Mouse (Mus musculus): Measurements from ENCODE around the gene Tbc1d20. TPM values are rescaled to one million over a fixed set of nuclear protein-coding genes. Genes with fewer than 3 reads are reported as not detected.
"Not testable (repeated sequence)": the region's sequence is repeated elsewhere in the genome, so short reads cannot be mapped to it uniquely, and the experiment has no call there.

Tbc1d20 gene
- polyA plus RNA-seq, 1 experiment from 2014 or later, result 28.8 TPM

GRCm38 (mm10) chr2:152357254-152357653 is 63.6 kb downstream of the Tbc1d20 start:
- Histone ChIP-seq H3K36me3 (ENCODE audit: control insufficient read depth, insufficient read depth, low read length) (no peaks in the 10 kb centered on the region), H3K9ac (replicated peaks; ENCODE audit: low read length) (no peak overlapping the region), H3K27me3 (ENCODE audit: control insufficient read depth, insufficient read depth, low read length) (no peaks in the 10 kb centered on the region), H3K9me3 (ENCODE audit: control insufficient read depth, low read length) (no peaks in the 10 kb centered on the region), H3K4me3 (replicated peaks; ENCODE audit: low read depth, low read length) (no peak overlapping the region), H3K4me2 (ENCODE audit: low read length) (no peak overlapping the region), H3K4me1 (ENCODE audit: control insufficient read depth, insufficient read depth, low read length) (no peaks in the 10 kb centered on the region), H3K27ac (replicated peaks; ENCODE audit: low read depth, low read length) (no peak overlapping the region)
- DNase-seq (no peak), ATAC-seq (ENCODE audit: low FRiP score, low TSS enrichment) (no peak)
- 85% methylated on average over 3 of the region's 3 CpGs for WGBS

GRCm38 (mm10) chr2:152358977-152359376 is 65.3 kb downstream of the Tbc1d20 start:
- 83% methylated on average over 5 of the region's 5 CpGs for WGBS
- not testable (repeated sequence) for H3K9ac ChIP-seq (replicated peaks; ENCODE audit: low read length); H3K27ac ChIP-seq (replicated peaks; ENCODE audit: low read depth, low read length); H3K4me1 ChIP-seq (ENCODE audit: control insufficient read depth, insufficient read depth, low read length); DNase-seq; H3K4me3 ChIP-seq (replicated peaks; ENCODE audit: low read depth, low read length); H3K27me3 ChIP-seq (ENCODE audit: control insufficient read depth, insufficient read depth, low read length); H3K9me3 ChIP-seq (ENCODE audit: control insufficient read depth, low read length); H3K4me2 ChIP-seq (ENCODE audit: low read length); H3K36me3 ChIP-seq (ENCODE audit: control insufficient read depth, insufficient read depth, low read length); ATAC-seq (ENCODE audit: low FRiP score, low TSS enrichment)

DNA sequence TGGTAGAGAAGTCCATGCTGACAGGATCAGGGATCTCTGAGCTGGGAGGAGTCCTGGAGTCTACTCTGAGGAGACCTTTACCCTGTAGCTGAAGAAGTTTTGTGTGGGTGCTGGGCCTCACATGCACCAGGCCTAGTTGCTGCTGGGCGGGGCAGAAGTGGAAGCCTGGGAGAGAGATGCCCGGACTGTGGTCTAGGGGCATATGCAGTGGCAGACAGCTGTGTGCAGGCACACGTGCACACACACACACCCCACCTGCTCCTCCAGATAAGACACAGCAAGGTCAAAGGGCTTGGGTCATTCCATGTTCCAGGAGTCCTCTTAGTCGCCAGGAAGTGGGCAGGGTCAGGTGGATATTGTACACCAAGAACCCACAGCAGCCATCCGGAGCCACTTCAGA is 66.0 kb downstream of the Tbc1d20 start:
- no peaks in the 10 kb centered on the region for H3K36me3 ChIP-seq (ENCODE audit: control insufficient read depth, insufficient read depth, low read length)
- H3K27ac ChIP-seq (replicated peaks; ENCODE audit: low read depth, low read length), result no peak overlapping the region
- DNase-seq, result no peak
- H3K9ac ChIP-seq (replicated peaks; ENCODE audit: low read length), result no peak overlapping the region
- no peaks in the 10 kb centered on the region for H3K9me3 ChIP-seq (ENCODE audit: control insufficient read depth, low read length)
- WGBS, result 82% methylated on average over 5 of the region's 5 CpGs
- H3K27me3 ChIP-seq (ENCODE audit: control insufficient read depth, insufficient read depth, low read length), result no peaks in the 10 kb centered on the region
- ATAC-seq (ENCODE audit: low FRiP score, low TSS enrichment), result no peak
- no peak overlapping the region for H3K4me3 ChIP-seq (replicated peaks; ENCODE audit: low read depth, low read length)
- H3K4me1 ChIP-seq (ENCODE audit: control insufficient read depth, insufficient read depth, low read length), result no peaks in the 10 kb centered on the region
- H3K4me2 ChIP-seq (ENCODE audit: low read length), result no peak overlapping the region

GRCm38 (mm10) chr2:152360271-152360775 is 66.7 kb downstream of the Tbc1d20 start:
- Histone ChIP-seq H3K27me3 (ENCODE audit: control insufficient read depth, insufficient read depth, low read length) (no peaks in the 10 kb centered on the region), H3K4me1 (ENCODE audit: control insufficient read depth, insufficient read depth, low read length) (no peaks in the 10 kb centered on the region), H3K4me2 (ENCODE audit: low read length) (no peak overlapping the region), H3K27ac (replicated peaks; ENCODE audit: low read depth, low read length) (no peak overlapping the region), H3K36me3 (ENCODE audit: control insufficient read depth, insufficient read depth, low read length) (no peaks in the 10 kb centered on the region), H3K4me3 (replicated peaks; ENCODE audit: low read depth, low read length) (no peak overlapping the region), H3K9me3 (ENCODE audit: control insufficient read depth, low read length) (no peaks in the 10 kb centered on the region), H3K9ac (replicated peaks; ENCODE audit: low read length) (no peak overlapping the region)
- no peak for DNase-seq
- 54% methylated on average over 7 of the region's 7 CpGs for WGBS
- no peak for ATAC-seq (ENCODE audit: low FRiP score, low TSS enrichment)

- DNase-seq (no peak), ATAC-seq (ENCODE audit: low FRiP score, low TSS enrichment) (no peak)
- no peaks in the 10 kb centered on the region for H3K27me3 ChIP-seq (ENCODE audit: control insufficient read depth, insufficient read depth, low read length)
- no peak overlapping the region for H3K4me2 ChIP-seq (ENCODE audit: low read length)
- H3K4me1 ChIP-seq (ENCODE audit: control insufficient read depth, insufficient read depth, low read length), result no peaks in the 10 kb centered on the region
- H3K9ac ChIP-seq (replicated peaks; ENCODE audit: low read length), result no peak overlapping the region
- H3K4me3 ChIP-seq (replicated peaks; ENCODE audit: low read depth, low read length), result no peak overlapping the region
- 89% methylated on average over 8 of the region's 8 CpGs for WGBS
- H3K36me3 ChIP-seq (ENCODE audit: control insufficient read depth, insufficient read depth, low read length), result no peaks in the 10 kb centered on the region
- H3K27ac ChIP-seq (replicated peaks; ENCODE audit: low read depth, low read length), result no peak overlapping the region
- no peaks in the 10 kb centered on the region for H3K9me3 ChIP-seq (ENCODE audit: control insufficient read depth, low read length)
Measured at GRCm38 (mm10) chr2:152361193-152361592, 67.6 kb downstream of the Tbc1d20 start.

Other genes with a start within 250 kb of the Tbc1d20 start
- gene Scrt2, start 212.3 kb upstream of the Tbc1d20 start, polyA plus RNA-seq (2014; fragmentation: Nextera tagmentation; extraction: Ambion mirVana), result 16.4 and 18.4 TPM in 2 replicates
- 11.5 and 17.4 TPM in 2 replicates for gene Srxn1, start 188.3 kb upstream of the Tbc1d20 start, polyA plus RNA-seq (2014; fragmentation: Nextera tagmentation; extraction: Ambion mirVana)
- gene Tcf15, start 150.3 kb upstream of the Tbc1d20 start, polyA plus RNA-seq (2014; fragmentation: Nextera tagmentation; extraction: Ambion mirVana), result 0.76 and 0.96 TPM in 2 replicates
- gene Csnk2a1, start 67.0 kb upstream of the Tbc1d20 start, polyA plus RNA-seq (2014; fragmentation: Nextera tagmentation; extraction: Ambion mirVana), result 164 and 229 TPM in 2 replicates
- gene Rbck1, start 38.8 kb downstream of the Tbc1d20 start, polyA plus RNA-seq (2014; fragmentation: Nextera tagmentation; extraction: Ambion mirVana), result 108 and 109 TPM in 2 replicates
- 0.62 and 1.2 TPM in 2 replicates for gene Trib3, start 50.2 kb downstream of the Tbc1d20 start, polyA plus RNA-seq (2014; fragmentation: Nextera tagmentation; extraction: Ambion mirVana)
- 40.1 and 49.0 TPM in 2 replicates for gene Nrsn2, start 82.8 kb downstream of the Tbc1d20 start, polyA plus RNA-seq (2014; fragmentation: Nextera tagmentation; extraction: Ambion mirVana)
- gene Sox12, start 104.2 kb downstream of the Tbc1d20 start, polyA plus RNA-seq (2014; fragmentation: Nextera tagmentation; extraction: Ambion mirVana), result 21.9 and 25.4 TPM in 2 replicates
- gene Zcchc3, start 121.2 kb downstream of the Tbc1d20 start, polyA plus RNA-seq (2014; fragmentation: Nextera tagmentation; extraction: Ambion mirVana), result 18.0 and 19.3 TPM in 2 replicates
- 1.0 and 1.1 TPM in 2 replicates for gene 6820408C15Rik, start 121.8 kb downstream of the Tbc1d20 start, polyA plus RNA-seq (2014; fragmentation: Nextera tagmentation; extraction: Ambion mirVana)
- gene Defb23, start 170.8 kb downstream of the Tbc1d20 start, polyA plus RNA-seq (2014; fragmentation: Nextera tagmentation; extraction: Ambion mirVana), result not detected in 2 replicates
- not detected in 2 replicates for gene Defb20, start 183.2 kb downstream of the Tbc1d20 start, polyA plus RNA-seq (2014; fragmentation: Nextera tagmentation; extraction: Ambion mirVana)
- not detected in 2 replicates for gene Defb22, start 196.3 kb downstream of the Tbc1d20 start, polyA plus RNA-seq (2014; fragmentation: Nextera tagmentation; extraction: Ambion mirVana)
- gene Defb26, start 217.9 kb downstream of the Tbc1d20 start, polyA plus RNA-seq (2014; fragmentation: Nextera tagmentation; extraction: Ambion mirVana), result not detected in 2 replicates
- not detected in 2 replicates for gene Defb28, start 224.4 kb downstream of the Tbc1d20 start, polyA plus RNA-seq (2014; fragmentation: Nextera tagmentation; extraction: Ambion mirVana)
- gene Defb29, start 246.3 kb downstream of the Tbc1d20 start, polyA plus RNA-seq (2014; fragmentation: Nextera tagmentation; extraction: Ambion mirVana), result not detected in 2 replicates

Data from midbrain, embryonic 14.5 days (tissue).